Mouse (Mus musculus) cerebellum, postnatal 25 days (tissue): ENCODE measurements around the gene Tshb.

Source experiments
- DNase-seq, 2 experiments: peaks; one replicate each; pipeline ENCODE4 v3.0.0; 2021; ENCODE audit warnings: mixed read lengths in 2 of 2

Gene Tshb

GRCm38 (mm10) chr3:102782618-102783017, at the start of gene Tshb:
TSS of gene Tshb (minus strand) at chr3:102782718.
- no peak for DNase-seq

GRCm38 (mm10) chr3:102803937-102804336, 21.4 kb upstream of the Tshb start:
- peak; percentile 75 to 89 for DNase-seq

- DNase-seq: no peak
These were observed 4.9 kb upstream of the Tshb start for GRCm38 (mm10) chr3:102787369-102787768.

GRCm38 (mm10) chr3:102773018-102773417, 9.5 kb downstream of the Tshb start:
- DNase-seq: peak; percentile 56 to 72

GRCm38 (mm10) chr3:102764850-102765249, 17.7 kb downstream of the Tshb start:
- no peak for DNase-seq

GRCm38 (mm10) chr3:102763713-102764400, 18.7 kb downstream of the Tshb start:
- peak; percentile 77 to 82 for DNase-seq

GRCm38 (mm10) chr3:102762388-102762787, 20.1 kb downstream of the Tshb start:
- no peak for DNase-seq

GRCm38 (mm10) chr3:102760236-102760635, 22.3 kb downstream of the Tshb start:
- no peak for DNase-seq

GRCm38 (mm10) chr3:102757019-102757418, 25.5 kb downstream of the Tshb start:
- no peak for DNase-seq

- no peak for DNase-seq
These were observed 26.7 kb downstream of the Tshb start for GRCm38 (mm10) chr3:102755801-102756200.

GRCm38 (mm10) chr3:102752457-102752856, 30.1 kb downstream of the Tshb start:
- DNase-seq: peak in 1 of 2 experiments; percentile 35

- peak in 1 of 2 experiments; percentile 37 for DNase-seq
These were observed 30.5 kb downstream of the Tshb start for GRCm38 (mm10) chr3:102752053-102752452.

GRCm38 (mm10) chr3:102751536-102751935, 31.0 kb downstream of the Tshb start:
- DNase-seq: no peak

- peak in 1 of 2 experiments; percentile 1 for DNase-seq
These were observed 31.4 kb downstream of the Tshb start for GRCm38 (mm10) chr3:102751136-102751535.

- DNase-seq: no peak
These were observed 33.8 kb downstream of the Tshb start for GRCm38 (mm10) chr3:102748686-102749085.

GRCm38 (mm10) chr3:102748038-102748437, 34.5 kb downstream of the Tshb start:
- DNase-seq: no peak

GRCm38 (mm10) chr3:102746174-102746573, 36.3 kb downstream of the Tshb start:
- no peak for DNase-seq

- DNase-seq: no peak
These were observed 37.9 kb downstream of the Tshb start for GRCm38 (mm10) chr3:102744657-102745056.

GRCm38 (mm10) chr3:102743781-102744471, 38.6 kb downstream of the Tshb start:
- DNase-seq: no peak

- DNase-seq: no peak
These were observed 39.3 kb downstream of the Tshb start for GRCm38 (mm10) chr3:102743202-102743601.

GRCm38 (mm10) chr3:102742725-102743124, 39.8 kb downstream of the Tshb start:
- no peak for DNase-seq

GRCm38 (mm10) chr3:102738926-102739325, 43.6 kb downstream of the Tshb start:
- peak in 1 of 2 experiments; percentile 9 for DNase-seq

- DNase-seq: no peak
These were observed 44.2 kb downstream of the Tshb start for GRCm38 (mm10) chr3:102738161-102738901.

GRCm38 (mm10) chr3:102737106-102737505, 45.4 kb downstream of the Tshb start:
- DNase-seq: peak; percentile 49 to 52
